Mouse (Mus musculus): ENCODE results near the gene Gm49393. TPM values are rescaled to one million over a fixed set of nuclear protein-coding genes. Genes with fewer than 3 reads are reported as not detected.

Gm49393 gene
- polyA plus RNA-seq, 1 experiment from 2014 or later, result not detected

Other genes with a start within 250 kb of the Gm49393 start
- gene BC051665, start 149.2 kb downstream of the Gm49393 start, polyA plus RNA-seq (2015; fragmentation: Nextera tagmentation; extraction: Ambion mirVana), result not detected in 2 replicates
- gene Ctsll3, start 132.7 kb downstream of the Gm49393 start, polyA plus RNA-seq (2015; fragmentation: Nextera tagmentation; extraction: Ambion mirVana), result not detected in 2 replicates
- not detected in 2 replicates for gene 4930486L24Rik, start 71.1 kb downstream of the Gm49393 start, polyA plus RNA-seq (2015; fragmentation: Nextera tagmentation; extraction: Ambion mirVana)
- gene Gm49392, start 38.7 kb downstream of the Gm49393 start, polyA plus RNA-seq (2015; fragmentation: Nextera tagmentation; extraction: Ambion mirVana), result 0.18 and 0.39 TPM in 2 replicates
- 1.7 and 2.5 TPM in 2 replicates for gene Ctla2b, start 38.1 kb downstream of the Gm49393 start, polyA plus RNA-seq (2015; fragmentation: Nextera tagmentation; extraction: Ambion mirVana)
- gene Tpbpb, start 30.7 kb downstream of the Gm49393 start, polyA plus RNA-seq (2015; fragmentation: Nextera tagmentation; extraction: Ambion mirVana), result not detected in 2 replicates
- gene Gm49391, start 981 bp upstream of the Gm49393 start, polyA plus RNA-seq (2015; fragmentation: Nextera tagmentation; extraction: Ambion mirVana), result 0.28 and 1.1 TPM in 2 replicates
- gene Ctla2a, start 1.0 kb upstream of the Gm49393 start, polyA plus RNA-seq (2015; fragmentation: Nextera tagmentation; extraction: Ambion mirVana), result 14.1 and 17.5 TPM in 2 replicates
- gene Tpbpa, start 6.4 kb upstream of the Gm49393 start, polyA plus RNA-seq (2015; fragmentation: Nextera tagmentation; extraction: Ambion mirVana), result not detected in 2 replicates
- not detected in 2 replicates for gene Ctsj, start 70.4 kb upstream of the Gm49393 start, polyA plus RNA-seq (2015; fragmentation: Nextera tagmentation; extraction: Ambion mirVana)
- not detected in 2 replicates for gene Ctsq, start 105.0 kb upstream of the Gm49393 start, polyA plus RNA-seq (2015; fragmentation: Nextera tagmentation; extraction: Ambion mirVana)
- gene Ctsr, start 228.7 kb upstream of the Gm49393 start, polyA plus RNA-seq (2015; fragmentation: Nextera tagmentation; extraction: Ambion mirVana), result not detected in 2 replicates

Measured in hindbrain, embryonic 13.5 days (tissue).